Mouse (Mus musculus) intestine, embryonic 14.5 days (tissue): ENCODE data around the gene BC048403. TPM values are rescaled to one million over a fixed set of nuclear protein-coding genes. Genes with fewer than 3 reads are reported as not detected.
A peak's percentile ranks its signal among the peaks of the same experiment; 100 is the strongest.

Experiments
- ATAC-seq: fragments of 200-750 bp; cut with Nextera tagmentation; replicated peaks from 2 replicates; pipeline ENCODE4 v1.8.0; 2017; ENCODE audit warnings: low read depth, moderate number of reproducible peaks, moderate TSS enrichment, moderate library complexity; ENCODE audit not compliant: low FRiP score, low TSS enrichment
- DNase-seq: peaks from one replicate; pipeline ENCODE4 v3.0.0-alpha.2; 2018; ENCODE audit warnings: low spot score
- H3K27ac ChIP-seq: fragments of 300-500 bp; sonication (generic); 2 replicates; pipeline ENCODE4 v1.5.1; 2014; ENCODE audit warnings: low read depth, mild to moderate bottlenecking, control low read depth
- H3K27me3 ChIP-seq: fragments of 300-500 bp; sonication (generic); replicated peaks from 2 replicates; pipeline ENCODE4 v1.6.1; 2014; ENCODE audit warnings: low read length, control low read depth; ENCODE audit not compliant: control insufficient read depth, insufficient read depth
- H3K36me3 ChIP-seq: fragments of 300-500 bp; sonication (generic); 2 replicates; pipeline ENCODE4 v1.6.1; 2014; ENCODE audit warnings: low read length, control low read depth; ENCODE audit not compliant: control insufficient read depth, insufficient read depth
- H3K4me1 ChIP-seq: fragments of 300-500 bp; sonication (generic); replicated peaks from 2 replicates; pipeline ENCODE4 v1.6.1; 2014; ENCODE audit warnings: low read length, control low read depth, mixed read lengths; ENCODE audit not compliant: control insufficient read depth, insufficient read depth
- H3K4me2 ChIP-seq: fragments of 300-500 bp; sonication (generic); 2 replicates; pipeline ENCODE4 v1.6.1; 2014; ENCODE audit warnings: low read length
- H3K4me3 ChIP-seq: fragments of 300-500 bp; sonication (generic); 2 replicates; pipeline ENCODE4 v1.5.1; 2014; ENCODE audit warnings: low read depth, low read length, control low read depth, mixed read lengths
- H3K9ac ChIP-seq: fragments of 300-500 bp; sonication (generic); 2 replicates; pipeline ENCODE4 v1.6.1; 2014; ENCODE audit warnings: mild to moderate bottlenecking, low read length
- H3K9me3 ChIP-seq: fragments of 300-500 bp; sonication (generic); 2 replicates; pipeline ENCODE4 v1.6.1; 2016; ENCODE audit warnings: low read length, control low read depth; ENCODE audit not compliant: control insufficient read depth
- WGBS: fragments of 180-500 bp; shearing (Covaris S2); extraction: QIAGEN DNeasy Blood & Tissue Kit; methylation state at CpG from one replicate; pipeline ENCODE4 v1.1.7; 2014; 5-methylcytosine and 5-hydroxymethylcytosine counted together
- polyA plus RNA-seq: library from polyadenylated mRNA; unstranded; fragments of >200 nt; fragmentation: Nextera tagmentation; extraction: Ambion mirVana; gene quantifications from 2 replicates; pipeline ENCODE4 v1.2.1, GENCODE M21; 2014

Gene BC048403
- 4.5 and 5.2 TPM in 2 replicates for polyA plus RNA-seq

GRCm38 (mm10) chr10:121739548-121740505, at the start of gene BC048403:
Gene BC048403, plus strand, starts transcription at chr10:121739937.
- WGBS = under 1% methylated on average over 65 of the region's 68 CpGs
- Histone ChIP-seq H3K36me3 (no peaks in the 10 kb centered on the region), H3K4me3 (peak within 1 kb of the TSS; percentile 89), H3K27me3 (no peaks in the 10 kb centered on the region), H3K27ac (peak within 1 kb of the TSS; percentile 65), H3K9me3 (no peaks in the 10 kb centered on the region), H3K4me2 (peak within 1 kb of the TSS; percentile 90), H3K9ac (peak within 1 kb of the TSS; percentile 70), H3K4me1 (peaks cover 8% of the 10 kb centered on the region)
- peak; percentile 95 for DNase-seq
- ATAC-seq = peak; percentile 94

- H3K36me3 ChIP-seq = no peaks in the 10 kb centered on the region
- H3K27ac ChIP-seq = no peak overlapping the region
- H3K9me3 ChIP-seq = no peaks in the 10 kb centered on the region
- 47% methylated on average over 18 of the region's 18 CpGs for WGBS
- no peak overlapping the region for H3K9ac ChIP-seq
- DNase-seq (no peak), ATAC-seq (no peak)
- no peaks in the 10 kb centered on the region for H3K27me3 ChIP-seq
- peak overlapping the region; percentile 34 for H3K4me2 ChIP-seq
- no peak overlapping the region for H3K4me3 ChIP-seq
- H3K4me1 ChIP-seq = 0 out of 2 replicates have a peak, but pooled peaks cover 5% of the 10 kb centered on the region
Measured at GRCm38 (mm10) chr10:121692944-121693579, 46.7 kb upstream of the BC048403 start.

DNA sequence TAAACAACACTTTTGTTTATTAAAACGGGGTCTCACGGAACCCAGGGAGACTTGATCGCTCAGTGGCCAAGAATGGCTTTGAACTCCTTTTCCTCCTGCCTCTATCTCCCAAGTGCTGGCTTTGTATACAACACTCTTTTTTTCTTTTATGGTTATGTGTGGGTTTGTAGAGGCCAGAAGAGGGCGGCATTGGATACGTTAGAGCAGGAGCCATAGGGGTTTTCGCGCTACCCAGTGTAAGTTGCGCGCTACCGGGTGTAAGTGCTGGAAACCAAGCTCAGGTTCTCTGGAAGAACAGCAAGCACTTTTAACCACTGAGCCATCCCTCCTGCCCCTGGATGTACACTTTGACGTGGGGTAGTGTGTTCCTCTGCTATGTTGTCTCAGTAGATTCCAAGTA, 45.2 kb upstream of the BC048403 start:
- WGBS = 82% methylated on average over 11 of the region's 11 CpGs
- no peak overlapping the region for H3K9ac ChIP-seq

GRCm38 (mm10) chr10:121701296-121702248, 38.2 kb upstream of the BC048403 start:
- no peaks in the 10 kb centered on the region for H3K4me1 ChIP-seq
- ATAC-seq (no peak), DNase-seq (peak; percentile 65)
- 59% methylated on average over 11 of the region's 11 CpGs for whole genome bisulfite sequencing
- H3K4me3 ChIP-seq = no peak overlapping the region
- no peaks in the 10 kb centered on the region for H3K36me3 ChIP-seq
- H3K27me3 ChIP-seq = no peaks in the 10 kb centered on the region
- no peak overlapping the region for H3K4me2 ChIP-seq
- H3K9ac ChIP-seq = no peak overlapping the region
- H3K9me3 ChIP-seq = no peaks in the 10 kb centered on the region
- H3K27ac ChIP-seq = no peak overlapping the region

More for the DNA sequence above, 45.2 kb upstream of the BC048403 start:
- H3K4me2 ChIP-seq = no peak overlapping the region
- H3K27me3 ChIP-seq = no peaks in the 10 kb centered on the region
- no peaks in the 10 kb centered on the region for H3K36me3 ChIP-seq
- no peaks in the 10 kb centered on the region for H3K9me3 ChIP-seq
- DNase-seq = no peak
- no peak overlapping the region for H3K27ac ChIP-seq
- ATAC-seq = no peak
- H3K4me3 ChIP-seq = no peak overlapping the region
- H3K4me1 ChIP-seq = 0 out of 2 replicates have a peak, but pooled peaks cover 5% of the 10 kb centered on the region

GRCm38 (mm10) chr10:121703619-121704018, 36.1 kb upstream of the BC048403 start:
- H3K4me2 ChIP-seq = no peak overlapping the region
- no peak overlapping the region for H3K9ac ChIP-seq
- DNase-seq = no peak
- H3K9me3 ChIP-seq = no peaks in the 10 kb centered on the region
- no peak overlapping the region for H3K4me3 ChIP-seq
- no peaks in the 10 kb centered on the region for H3K27me3 ChIP-seq
- no peaks in the 10 kb centered on the region for H3K4me1 ChIP-seq
- no peaks in the 10 kb centered on the region for H3K36me3 ChIP-seq
- no peak overlapping the region for H3K27ac ChIP-seq
- no peak for ATAC-seq
- 81% methylated on average over 6 of the region's 6 CpGs for WGBS

DNA sequence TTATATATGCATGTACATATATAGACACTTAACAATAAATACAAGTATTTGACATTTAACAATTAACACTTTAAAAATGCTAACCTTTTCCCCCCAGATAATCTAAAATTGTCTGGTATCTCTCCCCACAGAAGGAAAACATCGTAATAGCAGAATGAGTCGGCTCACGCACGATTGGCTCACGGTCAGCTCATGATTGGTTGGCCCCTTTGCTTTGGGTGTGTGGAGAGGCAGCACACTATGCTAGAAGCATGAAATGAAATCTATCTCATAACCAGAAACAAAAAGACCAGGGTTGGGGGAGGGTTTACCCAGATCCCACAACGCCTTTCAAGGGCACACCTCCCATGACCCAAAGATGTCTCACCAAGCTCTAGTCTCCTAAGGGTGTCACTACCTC, 34.9 kb upstream of the BC048403 start:
- Histone ChIP-seq H3K4me2 (no peak overlapping the region), H3K9ac (no peak overlapping the region), H3K27me3 (no peaks in the 10 kb centered on the region), H3K4me1 (no peaks in the 10 kb centered on the region), H3K9me3 (no peaks in the 10 kb centered on the region), H3K36me3 (no peaks in the 10 kb centered on the region), H3K4me3 (no peak overlapping the region), H3K27ac (no peak overlapping the region)
- ATAC-seq (no peak), DNase-seq (no peak)
- WGBS = 84% methylated on average over 6 of the region's 6 CpGs

GRCm38 (mm10) chr10:121705399-121706163, 34.2 kb upstream of the BC048403 start:
- DNase-seq (no peak), ATAC-seq (no peak)
- no peaks in the 10 kb centered on the region for H3K27me3 ChIP-seq
- H3K9me3 ChIP-seq = no peaks in the 10 kb centered on the region
- no peak overlapping the region for H3K27ac ChIP-seq
- no peak overlapping the region for H3K4me3 ChIP-seq
- no peak overlapping the region for H3K4me2 ChIP-seq
- no peak overlapping the region for H3K9ac ChIP-seq
- 78% methylated on average over 15 of the region's 15 CpGs for WGBS
- H3K4me1 ChIP-seq = no peaks in the 10 kb centered on the region
- no peaks in the 10 kb centered on the region for H3K36me3 ChIP-seq
